Mouse (Mus musculus) embryonic facial prominence, embryonic 14.5 days (tissue): ENCODE results near the gene Cacng3. TPM values are rescaled to one million over a fixed set of nuclear protein-coding genes. Genes with fewer than 3 reads are reported as not detected.

Source experiments
- ATAC-seq: fragments of 200-750 bp; cut with Nextera tagmentation; 2 replicates; pipeline ENCODE4 v1.8.0; 2017; ENCODE audit warnings: low read depth, moderate number of reproducible peaks, moderate TSS enrichment
- DNase-seq: peaks from one replicate; pipeline ENCODE4 v3.0.0-alpha.2; 2015; ENCODE audit warnings: low spot score
- H3K27ac ChIP-seq: fragments of 300-500 bp; sonication (generic); replicated peaks from 2 replicates; pipeline ENCODE4 v1.5.1; 2014; ENCODE audit warnings: low read depth, mild to moderate bottlenecking, low read length, moderate library complexity
- H3K27me3 ChIP-seq: fragments of 300-500 bp; sonication (generic); replicated peaks from 2 replicates; pipeline ENCODE4 v1.6.1; 2014; ENCODE audit warnings: low read length; ENCODE audit not compliant: control insufficient read depth, insufficient read depth
- H3K36me3 ChIP-seq: fragments of 300-500 bp; sonication (generic); 2 replicates; pipeline ENCODE4 v1.6.1; 2014; ENCODE audit warnings: low read length, mixed read lengths; ENCODE audit not compliant: control insufficient read depth, insufficient read depth
- H3K4me1 ChIP-seq: fragments of 300-500 bp; sonication (generic); 2 replicates; pipeline ENCODE4 v1.6.1; 2014; ENCODE audit warnings: antibody characterized with exemption, low read length; ENCODE audit not compliant: control insufficient read depth, insufficient read depth
- H3K4me2 ChIP-seq: fragments of 300-500 bp; sonication (generic); 2 replicates; pipeline ENCODE4 v1.6.1; 2014; ENCODE audit warnings: low read depth, mild to moderate bottlenecking, low read length, moderate library complexity, mixed read lengths
- H3K4me3 ChIP-seq: fragments of 300-500 bp; sonication (generic); 2 replicates; pipeline ENCODE4 v1.5.1; 2014; ENCODE audit warnings: low read depth, mild to moderate bottlenecking, low read length
- H3K9ac ChIP-seq: fragments of 300-500 bp; sonication (generic); 2 replicates; pipeline ENCODE4 v1.6.1; 2014; ENCODE audit warnings: low read depth, mild to moderate bottlenecking, low read length, moderate library complexity, mixed read lengths
- H3K9me3 ChIP-seq: fragments of 300-500 bp; sonication (generic); 2 replicates; pipeline ENCODE4 v1.6.1; 2016; ENCODE audit warnings: low read length; ENCODE audit not compliant: control insufficient read depth
- WGBS: fragments of 180-500 bp; shearing (Covaris S2); extraction: QIAGEN DNeasy Blood & Tissue Kit; methylation state at CpG from one replicate; pipeline ENCODE4 v1.1.7; 2014; 5-methylcytosine and 5-hydroxymethylcytosine counted together
- polyA plus RNA-seq: library from polyadenylated mRNA; unstranded; fragments of >200 nt; fragmentation: Nextera tagmentation; extraction: Ambion mirVana; gene quantifications from 2 replicates; pipeline ENCODE4 v1.2.1, GENCODE M21; 2014

Gene Cacng3
- polyA plus RNA-seq, 1 experiment from 2014 or later, result 0.33 TPM

DNA sequence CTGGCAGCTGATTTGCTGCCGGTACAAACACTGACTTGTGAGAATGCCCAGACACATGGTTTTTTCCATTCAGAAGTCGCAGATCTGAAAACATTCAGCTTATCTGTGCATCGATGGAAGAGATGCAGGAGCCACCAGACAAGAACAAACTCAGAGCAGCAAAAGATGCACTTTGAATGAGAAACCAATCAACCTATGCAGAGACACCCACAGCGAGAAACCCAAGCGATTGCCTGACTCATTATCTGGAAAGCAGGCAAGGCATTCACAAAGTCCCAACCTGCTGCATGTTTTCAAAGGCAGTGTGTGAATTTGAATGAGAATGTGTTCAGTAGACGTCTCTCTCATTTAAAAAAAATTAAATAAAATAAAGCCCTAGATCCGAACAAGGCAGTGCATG, 4.9 kb downstream of the Cacng3 start:
- H3K4me3 ChIP-seq, result no peak overlapping the region
- peaks cover 19% of the 10 kb centered on the region for H3K27me3 ChIP-seq
- no peak overlapping the region for H3K9ac ChIP-seq
- H3K9me3 ChIP-seq, result no peaks in the 10 kb centered on the region
- no peak overlapping the region for H3K27ac ChIP-seq
- DNase-seq (no peak), ATAC-seq (no peak)
- H3K36me3 ChIP-seq, result no peaks in the 10 kb centered on the region
- WGBS, result 86% methylated on average over 7 of the region's 7 CpGs
- no peak overlapping the region for H3K4me2 ChIP-seq
- H3K4me1 ChIP-seq, result no peaks in the 10 kb centered on the region

DNA sequence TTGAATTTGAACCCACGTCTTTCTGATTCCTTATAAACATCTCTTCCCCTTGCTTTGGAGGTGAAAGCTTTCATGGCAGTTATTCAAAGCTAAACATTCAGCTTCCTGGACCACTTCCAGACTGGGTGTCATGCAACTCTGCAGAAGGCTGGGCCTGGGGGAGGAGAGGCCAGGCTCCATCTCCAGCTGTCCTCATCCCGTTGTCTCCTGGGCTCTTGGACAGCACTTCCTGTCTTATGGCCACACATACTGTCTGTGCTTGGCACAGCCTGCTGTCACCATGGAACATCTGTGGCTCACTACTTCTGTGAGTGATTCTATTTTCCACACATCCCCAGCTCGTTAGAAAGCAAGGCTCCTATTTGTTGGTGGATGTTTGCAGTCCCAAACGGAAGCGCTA, 31.5 kb downstream of the Cacng3 start:
- DNase-seq, result peak; percentile 2
- WGBS, result 69% methylated on average over 5 of the region's 5 CpGs
- Histone ChIP-seq H3K27me3 (no peaks in the 10 kb centered on the region), H3K36me3 (no peaks in the 10 kb centered on the region), H3K9me3 (no peaks in the 10 kb centered on the region), H3K4me2 (no peak overlapping the region), H3K9ac (no peak overlapping the region), H3K4me1 (no peaks in the 10 kb centered on the region), H3K4me3 (no peak overlapping the region), H3K27ac (no peak overlapping the region)
- no peak for ATAC-seq

DNA sequence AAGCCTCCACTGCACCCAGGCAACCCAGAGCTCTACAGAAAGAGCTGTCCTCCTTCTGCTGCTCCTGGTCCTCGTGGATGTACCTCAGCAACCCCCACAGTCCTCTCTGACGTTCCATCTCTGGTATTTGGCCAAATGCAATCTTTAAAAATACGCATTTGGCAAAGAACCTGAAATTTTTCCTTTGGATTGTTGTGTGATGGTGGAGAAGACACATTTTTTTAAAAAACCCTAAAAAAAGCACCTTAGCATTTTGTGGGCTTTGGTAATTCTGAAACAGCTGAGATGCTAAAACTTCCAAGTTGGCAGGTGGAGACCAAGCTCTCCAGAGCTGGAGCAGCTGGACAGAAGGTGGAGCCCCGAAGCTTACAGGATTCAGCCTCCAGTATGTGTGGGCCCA, 32.2 kb downstream of the Cacng3 start:
- H3K4me2 ChIP-seq, result no peak overlapping the region
- no peak overlapping the region for H3K27ac ChIP-seq
- ATAC-seq (no peak), DNase-seq (no peak)
- WGBS, result 70% methylated on average over 4 of the region's 4 CpGs
- H3K9ac ChIP-seq, result no peak overlapping the region
- no peak overlapping the region for H3K4me3 ChIP-seq
- no peaks in the 10 kb centered on the region for H3K4me1 ChIP-seq
- no peaks in the 10 kb centered on the region for H3K36me3 ChIP-seq
- H3K27me3 ChIP-seq, result no peaks in the 10 kb centered on the region
- no peaks in the 10 kb centered on the region for H3K9me3 ChIP-seq

DNA sequence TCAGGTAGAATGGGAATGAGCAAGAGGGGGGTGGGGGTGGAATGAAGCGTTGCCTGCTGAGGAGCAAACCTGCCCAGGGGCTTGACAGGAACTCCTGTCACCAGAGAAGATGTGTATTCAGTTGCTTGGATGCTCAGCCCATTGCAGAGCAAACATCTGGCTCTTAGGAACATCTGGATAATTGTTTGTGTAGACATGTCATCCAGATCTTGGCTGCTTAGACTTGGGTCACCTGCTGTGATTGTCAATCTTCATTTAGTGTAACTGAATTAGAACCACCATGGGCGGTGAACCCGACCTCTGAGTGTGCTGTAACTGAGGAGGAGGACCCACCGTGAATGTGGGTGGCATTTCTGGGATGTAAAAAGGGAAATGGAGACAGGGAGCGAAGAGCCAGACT, 36.4 kb downstream of the Cacng3 start:
- DNase-seq, result no peak
- 28% methylated on average over 5 of the region's 5 CpGs for WGBS

GRCm38 (mm10) chr7:122716299-122716698, 46.0 kb downstream of the Cacng3 start:
- Histone ChIP-seq H3K36me3 (no peaks in the 10 kb centered on the region), H3K4me3 (no peak overlapping the region)
- 41% methylated on average over 3 of the region's 3 CpGs for WGBS

More for the DNA sequence above, 36.4 kb downstream of the Cacng3 start:
- Histone ChIP-seq H3K4me2 (no peak overlapping the region), H3K4me3 (no peak overlapping the region), H3K9ac (no peak overlapping the region), H3K27ac (no peak overlapping the region), H3K36me3 (no peaks in the 10 kb centered on the region), H3K9me3 (no peaks in the 10 kb centered on the region), H3K27me3 (no peaks in the 10 kb centered on the region), H3K4me1 (no peaks in the 10 kb centered on the region)
- no peak for ATAC-seq

DNA sequence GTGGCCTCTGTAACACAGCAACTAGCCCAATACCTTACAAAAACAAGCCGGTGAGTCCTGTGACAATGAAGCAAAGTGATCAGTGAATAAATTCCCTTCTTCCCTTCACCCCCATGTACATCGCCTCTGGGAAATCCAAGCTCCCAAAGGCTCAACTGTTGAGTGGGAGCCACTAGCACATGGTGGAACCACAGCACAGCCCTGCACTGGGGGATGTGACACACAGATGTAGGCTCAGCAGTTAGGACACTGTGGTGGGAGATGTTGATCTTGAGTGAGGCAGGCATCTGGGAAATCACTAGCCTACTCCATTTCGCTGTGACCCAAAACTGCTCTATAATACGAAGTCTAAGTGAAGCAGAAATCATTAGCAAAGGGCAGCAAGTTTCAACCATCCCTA, 48.2 kb downstream of the Cacng3 start:
- no peak overlapping the region for H3K4me3 ChIP-seq
- H3K27ac ChIP-seq, result no peak overlapping the region
- H3K4me2 ChIP-seq, result no peak overlapping the region
- no peaks in the 10 kb centered on the region for H3K36me3 ChIP-seq
- WGBS, result 82% methylated on average over 4 of the region's 4 CpGs
- H3K9me3 ChIP-seq, result no peaks in the 10 kb centered on the region
- DNase-seq (no peak), ATAC-seq (no peak)
- H3K4me1 ChIP-seq, result no peaks in the 10 kb centered on the region
- no peak overlapping the region for H3K9ac ChIP-seq
- no peaks in the 10 kb centered on the region for H3K27me3 ChIP-seq

More at GRCm38 (mm10) chr7:122716299-122716698, 46.0 kb downstream of the Cacng3 start:
- H3K9me3 ChIP-seq, result no peaks in the 10 kb centered on the region
- H3K4me1 ChIP-seq, result no peaks in the 10 kb centered on the region
- H3K27ac ChIP-seq, result no peak overlapping the region
- H3K4me2 ChIP-seq, result no peak overlapping the region
- DNase-seq, result no peak
- H3K9ac ChIP-seq, result no peak overlapping the region
- H3K27me3 ChIP-seq, result no peaks in the 10 kb centered on the region
- no peak for ATAC-seq

DNA sequence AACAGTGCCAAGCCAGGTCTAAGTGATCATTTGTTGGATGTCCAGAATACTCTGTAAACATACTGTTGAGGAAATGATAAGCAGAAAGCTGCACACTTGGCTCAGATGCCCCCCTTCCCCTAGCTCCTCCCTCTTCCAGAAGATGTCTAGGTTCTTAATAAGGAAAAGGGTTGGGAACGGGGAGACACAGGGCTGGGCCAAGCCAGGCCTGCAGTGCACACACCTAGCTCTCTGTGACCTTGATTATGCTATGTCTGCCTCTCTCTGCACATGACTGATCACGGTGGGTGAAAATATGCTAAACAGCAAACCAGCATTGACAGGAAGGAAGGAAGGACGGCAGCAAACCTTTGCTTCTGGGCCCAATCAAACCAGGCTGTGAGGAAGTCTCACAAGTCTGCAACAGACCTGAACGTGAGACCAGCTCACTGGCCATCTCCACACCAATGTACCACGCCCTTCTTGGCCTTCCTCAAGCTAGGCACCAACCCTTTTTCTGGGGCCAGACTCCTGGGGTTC, 53.1 kb downstream of the Cacng3 start:
- no peak for DNase-seq
- ATAC-seq, result no peak
- Histone ChIP-seq H3K4me2 (no peak overlapping the region), H3K27me3 (no peaks in the 10 kb centered on the region), H3K9me3 (no peaks in the 10 kb centered on the region), H3K36me3 (no peaks in the 10 kb centered on the region), H3K4me3 (no peak overlapping the region), H3K9ac (no peak overlapping the region), H3K4me1 (no peaks in the 10 kb centered on the region), H3K27ac (no peak overlapping the region)
- WGBS, result 50% methylated on average over 5 of the region's 5 CpGs

- no peak overlapping the region for H3K4me3 ChIP-seq
- no peaks in the 10 kb centered on the region for H3K27me3 ChIP-seq
- H3K4me2 ChIP-seq, result no peak overlapping the region
- H3K36me3 ChIP-seq, result no peaks in the 10 kb centered on the region
- DNase-seq (no peak), ATAC-seq (no peak)
- no peaks in the 10 kb centered on the region for H3K9me3 ChIP-seq
- H3K27ac ChIP-seq, result no peak overlapping the region
- H3K9ac ChIP-seq, result no peak overlapping the region
- 66% methylated on average over 2 of the region's 2 CpGs for WGBS
- no peaks in the 10 kb centered on the region for H3K4me1 ChIP-seq
Measured at GRCm38 (mm10) chr7:122726376-122726775, 56.1 kb downstream of the Cacng3 start.

GRCm38 (mm10) chr7:122728186-122728585, 57.9 kb downstream of the Cacng3 start:
- Histone ChIP-seq H3K9me3 (no peaks in the 10 kb centered on the region), H3K9ac (no peak overlapping the region), H3K27ac (no peak overlapping the region), H3K36me3 (no peaks in the 10 kb centered on the region), H3K4me2 (no peak overlapping the region), H3K27me3 (no peaks in the 10 kb centered on the region), H3K4me1 (no peaks in the 10 kb centered on the region), H3K4me3 (no peak overlapping the region)
- ATAC-seq (no peak), DNase-seq (no peak)
- 91% methylated on average over 8 of the region's 8 CpGs for whole genome bisulfite sequencing
